Mouse (Mus musculus): Measurements from ENCODE around the gene Tex37. TPM values are rescaled to one million over a fixed set of nuclear protein-coding genes. Genes with fewer than 3 reads are reported as not detected.

The Tex37 gene
- not detected for total RNA-seq (2023)

GRCm38 (mm10) chr6:70918827-70919226, at the start of gene Tex37:
TSS of gene Tex37 (minus strand) at chr6:70918927.

DNA sequence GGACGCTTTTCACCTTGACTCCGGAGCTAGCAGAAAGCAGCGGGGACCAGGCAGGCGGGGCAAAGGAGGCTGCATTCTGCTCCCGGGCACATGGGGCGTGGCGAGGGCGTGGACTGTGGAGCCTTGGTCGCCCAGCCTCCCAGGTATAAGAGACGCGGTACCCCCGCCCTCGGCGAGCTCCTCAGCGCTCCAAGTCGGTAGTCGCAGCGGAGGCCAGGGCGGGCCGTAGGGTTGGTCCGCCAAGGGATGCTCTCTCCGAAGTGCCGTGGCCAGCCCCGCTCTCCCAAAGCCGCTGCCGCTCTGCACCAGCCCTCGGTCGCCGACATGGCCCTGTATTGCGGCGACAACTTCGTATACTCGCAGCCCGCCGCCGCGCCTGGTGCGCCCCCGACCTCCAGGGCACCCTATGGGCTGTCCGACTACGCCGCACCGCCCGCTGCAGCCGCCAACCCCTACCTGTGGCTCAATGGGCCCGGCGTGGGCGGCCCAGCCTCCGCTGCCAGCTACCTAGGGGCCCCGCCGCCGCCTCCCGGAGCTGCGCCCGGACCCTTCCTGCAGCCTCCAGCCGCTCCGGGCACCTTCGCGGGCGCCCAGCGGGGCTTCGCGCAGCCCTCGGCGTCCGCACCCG, 37.7 kb upstream of the Tex37 start, which contains the start of gene Foxi3:
Gene Foxi3, plus strand, starts transcription at position 247 of the 628 bp plus-strand sequence.

Other genes with a start within 250 kb of the Tex37 start
- gene Rpia, start 126.7 kb downstream of the Tex37 start, total RNA-seq (2023), result 26.0 TPM
- gene Eif2ak3, start 74.4 kb downstream of the Tex37 start, total RNA-seq (2023), result 109 TPM
- not detected for gene Foxi3, start 37.6 kb upstream of the Tex37 start, total RNA-seq (2023)
- 0.86 TPM for gene Thnsl2, start 225.5 kb upstream of the Tex37 start, total RNA-seq (2023)